16 mouse cellular contexts compared by ENCODE assay signal in genomic region chr16:5455352-5455965, GRCm38 (mm10).
DNase-seq lines count a peak whose midpoint lies in the region; ATAC-seq lines count a peak whose summit lies in the region.
"Had no signal": no experiment of that assay in that cellular context is flagged by ENCODE, and none has a peak within 500 bp of the region (broad histone marks: within the 10 kb centered on the region; RNA-seq: fewer than 3 reads in every experiment).

No protein-coding gene starts in this region.

- no peaks in the 10 kb centered on the region for H3K9me3 ChIP-seq in heart, embryonic 11.5 days (replicated peaks; ENCODE audit: control insufficient read depth, low read length)
- H3K9me3 ChIP-seq in midbrain, embryonic 12.5 days, result no peaks in the 10 kb centered on the region
- H3K9me3 ChIP-seq: hindbrain, embryonic 12.5 days had no signal

- no peaks in the 10 kb centered on the region for H3K27me3 ChIP-seq in heart, embryonic 11.5 days (ENCODE audit: control insufficient read depth, insufficient read depth, low read length)
- peaks cover 60% of the 10 kb centered on the region for H3K27me3 ChIP-seq in midbrain, embryonic 12.5 days

- H3K27ac ChIP-seq in heart, embryonic 11.5 days (ENCODE audit: low read depth, low read length), result no peak overlapping the region
- peak overlapping the region; percentile 61 for H3K27ac ChIP-seq in midbrain, embryonic 12.5 days (replicated peaks)
- H3K27ac ChIP-seq: heart, adult 2 months; hindbrain, embryonic 12.5 days; liver, embryonic 14.5 days had no signal

- intact Hi-C loops in heart, postnatal 25 days (cut with DNase I), result no loop called here

- no peaks in the 10 kb centered on the region for H3K36me3 ChIP-seq in heart, embryonic 11.5 days (ENCODE audit: control insufficient read depth, insufficient read depth, low read length)
- no peaks in the 10 kb centered on the region for H3K36me3 ChIP-seq in midbrain, embryonic 12.5 days
- H3K36me3 ChIP-seq: hindbrain, embryonic 12.5 days had no signal

- ATAC-seq in heart, embryonic 11.5 days (replicated peaks; ENCODE audit: insufficient number of reproducible peaks, low FRiP score, low TSS enrichment), result no peak
- peak; percentile 85 for ATAC-seq in midbrain, embryonic 12.5 days (ENCODE audit: low FRiP score, low read depth)
- ATAC-seq: intestine, postnatal 0 days had no signal

- no peak overlapping the region for H3K4me2 ChIP-seq in heart, embryonic 11.5 days
- peak overlapping the region; percentile 19; the same call in 1 of the 2 replicates for H3K4me2 ChIP-seq in midbrain, embryonic 12.5 days (replicated peaks)
- H3K4me2 ChIP-seq: hindbrain, embryonic 12.5 days had no signal

- 0 out of 2 replicates have a peak, but pooled peaks cover 4% of the 10 kb centered on the region for H3K4me1 ChIP-seq in heart, embryonic 11.5 days (ENCODE audit: control insufficient read depth, insufficient read depth, low read length)
- peaks cover 21% of the 10 kb centered on the region for H3K4me1 ChIP-seq in midbrain, embryonic 12.5 days

- DNase-seq in heart, postnatal 25 days (ENCODE audit: low spot score), result no peak
- peak; percentile 55 for DNase-seq in thymus, postnatal 0 days (ENCODE audit: low spot score)
- no peak for DNase-seq in thymus, adult 18-20 months
- no peak for DNase-seq in cerebellum, postnatal 10 days
- DNase-seq in kidney, postnatal 25 days, result no peak
- no peak for DNase-seq in right cerebral cortex, postnatal 10 days (ENCODE audit: low spot score in 2 of 2)
- DNase-seq: adrenal gland, adult 8-10 months; cerebellum, postnatal 14 days; heart, adult 2 months; kidney, postnatal 36 days; thymus, postnatal 25 days had no signal

- no peak overlapping the region for H3K4me3 ChIP-seq in heart, embryonic 11.5 days (ENCODE audit: low read depth, low read length)
- H3K4me3 ChIP-seq in midbrain, embryonic 12.5 days, result no peak overlapping the region
- H3K4me3 ChIP-seq: heart, adult 2 months; hindbrain, embryonic 12.5 days had no signal

- 0 out of 2 replicates have a peak overlapping the region, but pooled peaks have one; percentile 5 for H3K9ac ChIP-seq in heart, embryonic 11.5 days (ENCODE audit: low read depth, low read length)
- H3K9ac ChIP-seq in midbrain, embryonic 12.5 days (replicated peaks), result no peak overlapping the region
- H3K9ac ChIP-seq: hindbrain, embryonic 12.5 days; liver, embryonic 14.5 days had no signal

- WGBS in heart, embryonic 11.5 days (ENCODE audit: insufficient replicate concordance), result 14% methylated on average over 5 of the region's 5 CpGs
- 2% methylated on average over 5 of the region's 5 CpGs for WGBS in midbrain, embryonic 12.5 days
